In genomic region chr11:120695184-120695583, GRCm38 (mm10) we compare ENCODE assay signal across 8 mouse cellular contexts. TPM values are rescaled to one million over a fixed set of nuclear protein-coding genes. Genes with fewer than 3 reads are reported as not detected.
A peak's percentile ranks its signal among the peaks of the same experiment; 100 is the strongest.
DNase-seq lines count a peak whose midpoint lies in the region; ATAC-seq lines count a peak whose summit lies in the region.

No protein-coding gene starts in this region.

- ATAC-seq in kidney, embryonic 14.5 days (ENCODE audit: low FRiP score, low TSS enrichment) = peak; percentile 70
- peak; percentile 64 for ATAC-seq in embryonic facial prominence, embryonic 11.5 days (replicated peaks; ENCODE audit: insufficient number of reproducible peaks, low FRiP score, low TSS enrichment, low read depth)
- peak; percentile 69; the same call in 1 of the 2 replicates for ATAC-seq in hindbrain, embryonic 15.5 days (ENCODE audit: low FRiP score, low read depth)
- no peak for ATAC-seq in erythroid progenitor cell, adult 5-6 weeks (replicated peaks; ENCODE audit: low FRiP score, poor library complexity, severe bottlenecking)

- peaks cover 16% of the 10 kb centered on the region; the same call in 1 of the 2 replicates for H3K36me3 ChIP-seq in kidney, embryonic 14.5 days (ENCODE audit: control insufficient read depth, insufficient read depth, low read length)
- no peaks in the 10 kb centered on the region; the same call in none of the 2 replicates for H3K36me3 ChIP-seq in embryonic facial prominence, embryonic 11.5 days (replicated peaks; ENCODE audit: control insufficient read depth, insufficient read depth, low read depth, low read length)
- peaks cover 9% of the 10 kb centered on the region; the same call in 1 of the 2 replicates for H3K36me3 ChIP-seq in hindbrain, embryonic 15.5 days

- H3K27me3 ChIP-seq in kidney, embryonic 14.5 days (ENCODE audit: control insufficient read depth, insufficient read depth, low read length) = no peaks in the 10 kb centered on the region
- no peaks in the 10 kb centered on the region for H3K27me3 ChIP-seq in embryonic facial prominence, embryonic 11.5 days (ENCODE audit: control insufficient read depth, insufficient read depth, low read length)
- no peaks in the 10 kb centered on the region for H3K27me3 ChIP-seq in hindbrain, embryonic 15.5 days

- H3K27ac ChIP-seq in kidney, embryonic 14.5 days (ENCODE audit: low read depth, low read length) = peak overlapping the region; percentile 33; the same call in 1 of the 2 replicates
- H3K27ac ChIP-seq in embryonic facial prominence, embryonic 11.5 days (replicated peaks; ENCODE audit: low read depth, low read length) = 0 out of 2 replicates have a peak overlapping the region, but pooled peaks have one; percentile 43
- no peak overlapping the region for H3K27ac ChIP-seq in hindbrain, embryonic 15.5 days (replicated peaks)

- no peak overlapping the region for H3K4me2 ChIP-seq in kidney, embryonic 14.5 days (replicated peaks; ENCODE audit: low read depth, low read length)
- no peak overlapping the region for H3K4me2 ChIP-seq in embryonic facial prominence, embryonic 11.5 days (ENCODE audit: low read depth, low read length)
- H3K4me2 ChIP-seq in hindbrain, embryonic 15.5 days = no peak overlapping the region

- H3K9ac ChIP-seq in kidney, embryonic 14.5 days (ENCODE audit: low read depth, low read length) = no peak overlapping the region
- H3K9ac ChIP-seq in embryonic facial prominence, embryonic 11.5 days (replicated peaks; ENCODE audit: low read length) = no peak overlapping the region
- no peak overlapping the region for H3K9ac ChIP-seq in hindbrain, embryonic 15.5 days

- WGBS in kidney, embryonic 14.5 days = 6% methylated on average over 4 of the region's 4 CpGs
- whole genome bisulfite sequencing in embryonic facial prominence, embryonic 11.5 days = 41% methylated on average over 4 of the region's 4 CpGs
- WGBS in hindbrain, embryonic 15.5 days = 15% methylated on average over 4 of the region's 4 CpGs

- peaks cover 40% of the 10 kb centered on the region for H3K4me1 ChIP-seq in kidney, embryonic 14.5 days (ENCODE audit: control insufficient read depth, insufficient read depth, low read length)
- H3K4me1 ChIP-seq in embryonic facial prominence, embryonic 11.5 days (ENCODE audit: control insufficient read depth, insufficient read depth, low read length) = no peaks in the 10 kb centered on the region
- no peaks in the 10 kb centered on the region for H3K4me1 ChIP-seq in hindbrain, embryonic 15.5 days (replicated peaks)

- no peaks in the 10 kb centered on the region for H3K9me3 ChIP-seq in kidney, embryonic 14.5 days (ENCODE audit: control insufficient read depth, low read length)
- no peaks in the 10 kb centered on the region for H3K9me3 ChIP-seq in embryonic facial prominence, embryonic 11.5 days (replicated peaks; ENCODE audit: control insufficient read depth, low read length)
- no peaks in the 10 kb centered on the region for H3K9me3 ChIP-seq in hindbrain, embryonic 15.5 days

- H3K4me3 ChIP-seq in kidney, embryonic 14.5 days (ENCODE audit: low read length) = no peak overlapping the region
- no peak overlapping the region for H3K4me3 ChIP-seq in embryonic facial prominence, embryonic 11.5 days (ENCODE audit: low read depth, low read length)
- no peak overlapping the region for H3K4me3 ChIP-seq in hindbrain, embryonic 15.5 days

- DNase-seq in kidney, adult 9 months = no peak
- peak; percentile 39 for DNase-seq in embryonic facial prominence, embryonic 11.5 days (ENCODE audit: low spot score)
- peak; percentile 56 for DNase-seq in neural tube, embryonic 10.5 days (ENCODE audit: extremely low spot score, low spot score)
- DNase-seq in B cell, adult 2 months = no peak
- no peak for DNase-seq in spleen, adult 12 weeks (ENCODE audit: low spot score)

RNA-seq across cellular contexts. Expression of gene Cenpx, which starts 18.4 kb away (rescaled TPM):
- 157 and 195 TPM in 2 replicates for polyA plus RNA-seq in kidney, embryonic 14.5 days (2014; fragmentation: Nextera tagmentation; extraction: Ambion mirVana)
- polyA plus RNA-seq in embryonic facial prominence, embryonic 11.5 days (2014; fragmentation: Nextera tagmentation; extraction: Ambion mirVana) = 118 and 124 TPM in 2 replicates
- 107 and 109 TPM in 2 replicates for polyA plus RNA-seq in hindbrain, embryonic 15.5 days (2015; fragmentation: Nextera tagmentation; extraction: Ambion mirVana)
- 7.1 and 35.3 TPM in 2 replicates for total RNA-seq in erythroid progenitor cell, adult 5-6 weeks (2015; ENCODE audit: low replicate concordance)
- total RNA-seq in erythroid progenitor cell, adult 5-6 weeks (2017; ENCODE audit: low replicate concordance) = 15.0 and 21.2 TPM in 2 replicates

RNA-seq across cellular contexts. Expression of gene Lrrc45, which starts 18.5 kb away (rescaled TPM):
- 41.9 and 43.1 TPM in 2 replicates for polyA plus RNA-seq in kidney, embryonic 14.5 days (2014; fragmentation: Nextera tagmentation; extraction: Ambion mirVana)
- 35.0 and 35.9 TPM in 2 replicates for polyA plus RNA-seq in embryonic facial prominence, embryonic 11.5 days (2014; fragmentation: Nextera tagmentation; extraction: Ambion mirVana)
- polyA plus RNA-seq in hindbrain, embryonic 15.5 days (2015; fragmentation: Nextera tagmentation; extraction: Ambion mirVana) = 74.9 and 81.2 TPM in 2 replicates
- total RNA-seq in erythroid progenitor cell, adult 5-6 weeks (2015; ENCODE audit: low replicate concordance) = 3.4 and 6.1 TPM in 2 replicates
- total RNA-seq in erythroid progenitor cell, adult 5-6 weeks (2017; ENCODE audit: low replicate concordance) = 12.3 and 12.9 TPM in 2 replicates

RNA-seq across cellular contexts. Expression of gene Aspscr1, which starts 22.4 kb away (rescaled TPM):
- polyA plus RNA-seq in kidney, embryonic 14.5 days (2014; fragmentation: Nextera tagmentation; extraction: Ambion mirVana) = 107 and 124 TPM in 2 replicates
- 99.6 and 107 TPM in 2 replicates for polyA plus RNA-seq in embryonic facial prominence, embryonic 11.5 days (2014; fragmentation: Nextera tagmentation; extraction: Ambion mirVana)
- polyA plus RNA-seq in hindbrain, embryonic 15.5 days (2015; fragmentation: Nextera tagmentation; extraction: Ambion mirVana) = 140 and 154 TPM in 2 replicates
- total RNA-seq in erythroid progenitor cell, adult 5-6 weeks (2015; ENCODE audit: low replicate concordance) = 33.1 and 41.4 TPM in 2 replicates
- total RNA-seq in erythroid progenitor cell, adult 5-6 weeks (2017; ENCODE audit: low replicate concordance) = 46.0 and 59.7 TPM in 2 replicates

RNA-seq across cellular contexts. Expression of gene Rac3, which starts 26.1 kb away (rescaled TPM):
- 5.0 and 28.7 TPM in 2 replicates for polyA plus RNA-seq in kidney, embryonic 14.5 days (2014; fragmentation: Nextera tagmentation; extraction: Ambion mirVana)
- 9.7 and 10.9 TPM in 2 replicates for polyA plus RNA-seq in embryonic facial prominence, embryonic 11.5 days (2014; fragmentation: Nextera tagmentation; extraction: Ambion mirVana)
- 540 and 587 TPM in 2 replicates for polyA plus RNA-seq in hindbrain, embryonic 15.5 days (2015; fragmentation: Nextera tagmentation; extraction: Ambion mirVana)
- total RNA-seq in erythroid progenitor cell, adult 5-6 weeks (2015; ENCODE audit: low replicate concordance) = not detected in 2 replicates
- total RNA-seq in erythroid progenitor cell, adult 5-6 weeks (2017; ENCODE audit: low replicate concordance) = 1.3 and 3.5 TPM in 2 replicates

RNA-seq across cellular contexts. Expression of gene Dcxr, which starts 31.9 kb away (rescaled TPM):
- 21.1 and 23.2 TPM in 2 replicates for polyA plus RNA-seq in kidney, embryonic 14.5 days (2014; fragmentation: Nextera tagmentation; extraction: Ambion mirVana)
- 10.7 and 11.7 TPM in 2 replicates for polyA plus RNA-seq in embryonic facial prominence, embryonic 11.5 days (2014; fragmentation: Nextera tagmentation; extraction: Ambion mirVana)
- polyA plus RNA-seq in hindbrain, embryonic 15.5 days (2015; fragmentation: Nextera tagmentation; extraction: Ambion mirVana) = 8.8 and 10.4 TPM in 2 replicates
- total RNA-seq in erythroid progenitor cell, adult 5-6 weeks (2015; ENCODE audit: low replicate concordance) = 3.6 TPM in 1 of 2 replicates, not detected in the other
- total RNA-seq in erythroid progenitor cell, adult 5-6 weeks (2017; ENCODE audit: low replicate concordance) = 7.2 TPM in 1 of 2 replicates, not detected in the other

Comparison
In these comparisons a context has a peak if more than half of its experiments do, and no peak if none do; other contexts are left out.
1. DNase-seq: peak in embryonic facial prominence, embryonic 11.5 days (single experiment) and neural tube, embryonic 10.5 days (single experiment); none in kidney, adult 9 months (single experiment), B cell, adult 2 months (0 of 2) and spleen, adult 12 weeks (single experiment).